Mouse (Mus musculus): ENCODE results near the gene Mettl6. TPM values are rescaled to one million over a fixed set of nuclear protein-coding genes. Genes with fewer than 3 reads are reported as not detected.

Gene Mettl6
- total RNA-seq, 2 experiments from 2014 or later = 9.1 to 10.6 TPM

GRCm38 (mm10) chr14:31433126-31433525 lies 61.7 kb downstream of the Mettl6 start:
- peak in 1 of 2 experiments; percentile 37 for DNase-seq

- peak in 1 of 2 experiments; percentile 36 for DNase-seq
Observed at GRCm38 (mm10) chr14:31432424-31432823, 62.4 kb downstream of the Mettl6 start.

- DNase-seq = peak; percentile 45 to 74
Observed at GRCm38 (mm10) chr14:31431789-31432330, 63.0 kb downstream of the Mettl6 start.

GRCm38 (mm10) chr14:31429004-31429395 lies 65.8 kb downstream of the Mettl6 start:
- no peak for DNase-seq

GRCm38 (mm10) chr14:31428211-31429003 lies 66.4 kb downstream of the Mettl6 start:
- peak; percentile 89 to 90 for DNase-seq

Other genes with a start within 250 kb of the Mettl6 start
- 1 to 10 TPM; 4.2 to 5.1 TPM for gene Phf7, start 243.7 kb downstream of the Mettl6 start, total RNA-seq (2021)
- gene Bap1, start 243.6 kb downstream of the Mettl6 start, total RNA-seq (2021) = 10 to 100 TPM; 42.4 to 45.3 TPM
- gene Dnah1, start 171.1 kb downstream of the Mettl6 start, total RNA-seq (2021) = under 1 TPM; 0.02 to 0.23 TPM
- 10 to 100 TPM; 32.4 to 33.2 TPM for gene Capn7, start 158.4 kb downstream of the Mettl6 start, total RNA-seq (2021)
- 10 to 100 TPM; 60.0 to 60.9 TPM for gene Sh3bp5, start 59.0 kb downstream of the Mettl6 start, total RNA-seq (2021)
- gene Eaf1, start 641 bp downstream of the Mettl6 start, total RNA-seq (2021) = 10 to 100 TPM; 13.4 to 15.3 TPM
- gene Colq, start 96.3 kb upstream of the Mettl6 start, total RNA-seq (2021) = 10 to 100 TPM in 1 of 2 experiments, 1 to 10 TPM in 1; 7.7 to 12.5 TPM
- 1 to 10 TPM in 1 of 2 experiments, not detected in 1; 2.1 TPM for gene Gm49387, start 145.8 kb upstream of the Mettl6 start, total RNA-seq (2021)
- 10 to 100 TPM in 1 of 2 experiments, 1 to 10 TPM in 1; 7.8 to 13.2 TPM for gene Btd, start 146.0 kb upstream of the Mettl6 start, total RNA-seq (2021)
- gene Hacl1, start 146.2 kb upstream of the Mettl6 start, total RNA-seq (2021) = 10 to 100 TPM; 10.9 to 11.5 TPM